Mouse (Mus musculus): ENCODE data around the gene Evc. TPM values are rescaled to one million over a fixed set of nuclear protein-coding genes. Genes with fewer than 3 reads are reported as not detected.

The Evc gene
- total RNA-seq, 2 experiments from 2014 or later = 6.1 to 6.3 TPM

DNA sequence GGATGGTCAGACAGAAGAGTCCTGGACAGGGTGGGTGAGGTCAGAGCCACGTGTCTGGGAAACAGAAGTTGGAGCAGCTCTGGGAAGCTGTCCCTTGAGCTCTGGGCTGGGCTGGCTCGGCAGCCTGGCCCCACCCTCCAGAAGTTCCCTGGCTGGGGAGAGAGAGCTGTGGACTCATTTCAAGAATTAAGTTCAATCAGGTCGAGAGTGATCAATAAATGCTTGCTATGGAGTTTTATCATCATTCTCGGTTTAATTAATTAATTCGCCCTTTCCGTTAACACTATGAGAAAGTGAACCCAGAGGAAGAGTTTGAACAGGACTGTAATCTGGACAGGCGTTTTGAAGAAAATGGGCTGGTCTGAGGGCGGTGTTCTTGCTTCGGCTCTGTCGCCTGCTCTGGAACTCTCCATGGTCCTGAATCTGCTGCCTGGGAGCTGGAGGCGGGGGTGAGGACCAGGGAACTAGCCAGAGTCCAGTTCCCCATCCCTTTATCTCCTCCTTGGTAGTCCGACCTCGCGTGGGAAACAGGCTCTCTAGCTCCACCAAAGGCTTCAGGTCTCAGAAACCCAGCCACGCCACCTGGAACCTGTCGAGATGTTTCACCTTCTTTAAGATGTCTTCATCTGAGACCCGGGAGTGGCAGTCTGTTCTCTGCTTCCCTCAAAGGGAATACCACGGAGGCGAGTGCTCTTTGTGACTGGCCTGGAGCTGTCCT, 93.4 kb downstream of the Evc start:
- intact Hi-C loops (cut with DNase I) = no loop called here
- DNase-seq = peak; percentile 66 to 67

DNA sequence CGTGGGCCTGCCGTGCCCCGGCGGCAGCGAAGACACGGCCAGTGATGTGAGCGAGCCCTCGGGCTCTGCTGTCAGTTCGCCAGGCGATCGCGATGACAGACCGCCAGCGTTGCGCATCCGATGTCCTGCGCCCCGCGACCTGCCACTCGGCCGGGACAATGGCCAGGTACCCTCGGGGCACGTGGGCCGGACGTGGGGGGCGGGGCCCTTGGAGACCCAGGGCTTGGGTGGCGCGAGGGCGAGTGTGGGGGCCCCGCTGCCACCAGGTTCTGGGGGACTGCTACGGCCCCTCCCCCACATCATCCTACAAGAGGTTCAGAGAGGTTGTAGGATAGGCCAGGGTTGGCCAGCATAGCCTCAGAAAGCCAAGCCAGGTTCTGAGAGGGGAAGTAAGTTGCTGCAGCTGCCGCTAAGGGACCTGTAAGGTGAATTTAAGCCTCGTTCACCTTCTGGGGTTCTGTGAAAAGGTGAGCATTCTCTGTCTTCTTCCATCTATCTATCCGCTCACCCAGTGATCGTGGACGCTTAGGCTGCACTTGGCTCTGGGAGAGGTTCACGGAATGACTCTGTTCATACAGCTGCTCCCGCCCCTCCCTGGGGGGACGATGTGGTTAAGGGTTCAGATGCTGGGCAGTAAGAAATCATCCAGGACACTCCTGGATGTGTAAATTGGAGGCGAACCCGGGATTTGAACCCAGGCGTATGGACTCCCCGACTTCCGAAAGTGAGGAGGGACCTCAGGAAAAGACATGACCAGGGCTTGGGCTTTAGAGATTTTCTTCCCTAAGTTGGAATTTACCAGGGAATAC, 94.1 kb downstream of the Evc start:
- intact Hi-C loops (cut with DNase I) = no loop called here
- no peak for DNase-seq

DNA sequence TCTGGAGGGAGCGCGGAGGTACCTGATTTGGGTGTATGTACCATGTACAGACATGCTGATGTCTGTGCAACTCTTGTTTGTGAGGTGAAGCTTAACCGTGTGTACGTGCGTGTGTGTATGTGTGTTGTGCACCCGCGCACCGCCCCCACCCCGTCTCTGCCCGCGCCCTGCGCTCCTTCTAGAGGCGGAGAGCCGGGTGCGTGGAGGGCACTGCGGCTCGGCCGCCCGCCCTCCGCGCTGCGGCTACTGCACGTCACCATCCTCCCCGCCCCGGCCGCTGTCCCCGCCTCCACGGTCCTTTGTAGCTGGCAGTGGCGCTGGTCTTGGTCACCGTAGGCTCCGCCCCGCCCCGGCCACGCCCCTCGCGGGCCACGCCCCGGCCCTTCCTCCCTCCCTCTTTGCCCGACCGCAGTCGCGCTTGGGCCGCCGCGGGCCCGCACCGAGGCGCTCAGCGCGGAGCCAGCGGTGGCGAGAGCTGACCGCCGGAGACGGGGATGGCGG, 95.0 kb downstream of the Evc start, which contains the start of gene Crmp1:
TSS of gene Crmp1 (plus strand) at position 290 of the 501 bp plus-strand sequence.
- no peak for DNase-seq
- intact Hi-C loops (cut with DNase I) = no loop called here

DNA sequence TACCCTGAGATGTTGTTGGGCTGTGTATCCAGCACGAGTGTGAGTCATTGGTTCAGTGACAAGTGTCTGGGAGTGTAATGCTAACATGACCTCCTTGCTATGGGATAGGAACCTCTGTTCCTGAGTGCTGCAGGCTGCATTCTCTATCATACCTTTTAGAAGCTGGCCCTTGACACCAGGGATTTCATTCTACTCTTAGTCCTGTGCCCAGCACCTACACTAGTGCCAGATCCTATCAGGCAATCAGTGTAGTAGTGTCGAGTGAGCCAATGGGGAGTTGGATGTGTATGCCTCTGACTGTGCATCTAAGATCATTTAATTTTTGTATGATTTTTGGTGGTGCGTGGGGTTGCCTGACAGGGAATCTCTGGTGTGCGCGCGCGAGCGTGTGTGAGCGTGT, 95.5 kb downstream of the Evc start:
- intact Hi-C loops (cut with DNase I) = no loop called here
- DNase-seq = no peak

DNA sequence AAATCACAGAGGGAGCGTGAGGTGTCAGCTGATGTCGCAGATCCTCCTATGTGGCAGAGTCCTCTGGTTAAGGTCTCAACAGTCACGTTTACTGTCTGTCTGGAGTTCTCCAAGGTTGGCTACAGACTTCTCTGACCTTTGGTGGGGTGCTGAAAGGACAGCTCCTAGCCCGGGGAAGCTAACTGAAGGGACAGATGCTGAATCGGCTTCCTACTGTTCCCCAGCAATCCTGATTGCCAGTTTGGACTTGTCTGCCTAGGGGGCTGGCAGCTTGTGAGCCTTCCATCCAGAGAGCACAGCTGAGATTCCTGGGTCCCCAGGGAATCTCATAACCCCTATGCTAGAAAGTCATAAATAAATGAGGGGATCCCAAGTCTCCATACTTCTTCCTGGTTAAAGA, 96.1 kb downstream of the Evc start:
- intact Hi-C loops (cut with DNase I) = no loop called here
- DNase-seq = peak in 1 of 2 experiments; percentile 12

Other genes starting within 250 kb of the Evc start
- gene Crmp1, start 95.0 kb downstream of the Evc start, total RNA-seq (2021) = under 1 TPM; 0.65 to 0.69 TPM
- 1 to 10 TPM; 4.3 to 5.0 TPM for gene Evc2, start 1.6 kb upstream of the Evc start, total RNA-seq (2021)